Mouse (Mus musculus) CH12.LX (cell line): ENCODE data around the gene Eif4ebp2. TPM values are rescaled to one million over a fixed set of nuclear protein-coding genes. Genes with fewer than 3 reads are reported as not detected.

ENCODE experiments used
- DNase-seq: peaks from one replicate; pipeline ENCODE4 v3.0.0-alpha.2; 2013; ENCODE audit errors: extremely low read depth
- H3K27ac ChIP-seq: 2 replicates; pipeline ENCODE4 v1.5.1; 2012; ENCODE audit warnings: low read depth, mild to moderate bottlenecking, control low read depth, moderate library complexity; ENCODE audit not compliant: insufficient read depth
- H3K27me3 ChIP-seq: replicated peaks from 2 replicates; pipeline ENCODE3; 2012; ENCODE audit warnings: inconsistent platforms
- H3K36me3 ChIP-seq, 2 experiments: replicated peaks in 1 of 2; 2 replicates each; pipeline versions ENCODE3 to v1.6.1; 2012; ENCODE audit warnings: inconsistent platforms in 1 of 2, low read length in 1 of 2, mild to moderate bottlenecking in 1 of 2, mixed read lengths in 1 of 2, moderate library complexity in 1 of 2; ENCODE audit not compliant: control insufficient read depth in 1 of 2, insufficient read depth in 1 of 2
- H3K4me1 ChIP-seq, 2 experiments: 2 replicates each; pipeline ENCODE4 v1.6.1; 2012; ENCODE audit warnings: inconsistent platforms in 1 of 2, moderate library complexity in 1 of 2; ENCODE audit not compliant: insufficient read depth in 2 of 2, control insufficient read depth in 1 of 2
- H3K4me2 ChIP-seq: 2 replicates; pipeline ENCODE4 v1.6.1; 2012; ENCODE audit warnings: low read depth, mild to moderate bottlenecking, control low read depth; ENCODE audit not compliant: poor library complexity, insufficient read depth, severe bottlenecking
- H3K4me3 ChIP-seq, 3 experiments: fragments of 150-350 bp in 1 of 3; sonication (generic) in 1 of 3; replicated peaks in 1 of 3; 2 replicates each; pipeline versions ENCODE3 to v1.5.1; 2011 to 2012; ENCODE audit warnings: low read depth in 2 of 3, low read length in 2 of 3, mild to moderate bottlenecking in 2 of 3, moderate library complexity in 2 of 3, control low read depth in 1 of 3, improper control_type of control experiment in 1 of 3, inconsistent platforms in 1 of 3, mixed read lengths in 1 of 3; ENCODE audit not compliant: poor library complexity in 1 of 3
- H3K79me2 ChIP-seq: replicated peaks from 2 replicates; pipeline ENCODE4 v1.6.1; 2012; ENCODE audit warnings: mild to moderate bottlenecking, moderate library complexity; ENCODE audit not compliant: control insufficient read depth, poor library complexity, insufficient read depth, severe bottlenecking; ENCODE audit errors: extremely low read depth
- H3K9ac ChIP-seq: 2 replicates; pipeline ENCODE4 v1.6.1; 2012; ENCODE audit warnings: low read depth, mild to moderate bottlenecking, control low read depth, moderate library complexity; ENCODE audit not compliant: insufficient read depth
- H3K9me3 ChIP-seq: replicated peaks from 2 replicates; pipeline ENCODE3; 2012; ENCODE audit warnings: low read length, inconsistent platforms, mixed read lengths
- CHD1 ChIP-seq: IDR thresholded peaks from 2 replicates; pipeline ENCODE4 v1.6.1; 2012; ENCODE audit warnings: low read depth, low read length, improper control_type of control experiment, inconsistent platforms
- CHD2 ChIP-seq: IDR thresholded peaks from 2 replicates; pipeline ENCODE4 v1.6.1; 2011; ENCODE audit warnings: low read length, improper control_type of control experiment
- CTCF ChIP-seq, 2 experiments: IDR thresholded peaks in 1 of 2; conservative IDR thresholded peaks in 1 of 2; 2 replicates each; pipeline ENCODE4 v1.5.1; 2011 to 2012; ENCODE audit warnings: low read depth in 2 of 2, low read length in 2 of 2, improper control_type of control experiment in 1 of 2, inconsistent platforms in 1 of 2, mild to moderate bottlenecking in 1 of 2, moderate library complexity in 1 of 2
- EP300 ChIP-seq: IDR thresholded peaks from 2 replicates; pipeline ENCODE4 v1.6.1; 2011; ENCODE audit warnings: low read length, improper control_type of control experiment
- ETS1 ChIP-seq: conservative IDR thresholded peaks from 2 replicates; pipeline ENCODE4 v1.6.1; 2012; ENCODE audit warnings: low read depth, mild to moderate bottlenecking, inconsistent platforms, low read length, improper control_type of control experiment, moderate library complexity
- JUN ChIP-seq: IDR thresholded peaks from 2 replicates; pipeline ENCODE4 v1.6.1; 2011; ENCODE audit warnings: low read depth, mild to moderate bottlenecking, low read length, improper control_type of control experiment, moderate library complexity; ENCODE audit not compliant: insufficient read depth
- KAT2A ChIP-seq: IDR thresholded peaks from 2 replicates; pipeline ENCODE4 v1.6.1; 2012; ENCODE audit warnings: low read length, improper control_type of control experiment, inconsistent platforms; ENCODE audit not compliant: insufficient replicate concordance
- MAFK ChIP-seq: IDR thresholded peaks from 2 replicates; pipeline ENCODE4 v1.6.1; 2011; ENCODE audit warnings: low read length, improper control_type of control experiment; ENCODE audit not compliant: insufficient replicate concordance
- MAX ChIP-seq: IDR thresholded peaks from 2 replicates; pipeline ENCODE4 v1.6.1; 2011; ENCODE audit warnings: low read length, improper control_type of control experiment
- MAZ ChIP-seq: IDR thresholded peaks from 2 replicates; pipeline ENCODE4 v1.6.1; 2012; ENCODE audit warnings: low read depth, mild to moderate bottlenecking, inconsistent platforms, low read length, improper control_type of control experiment, moderate library complexity
- MEF2A ChIP-seq: IDR thresholded peaks from 2 replicates; pipeline ENCODE4 v1.6.1; 2014; ENCODE audit warnings: low read depth, mild to moderate bottlenecking, inconsistent platforms, low read length, improper control_type of control experiment, borderline replicate concordance
- MYC ChIP-seq: IDR thresholded peaks from 2 replicates; pipeline ENCODE4 v1.6.1; 2011; ENCODE audit warnings: low read depth, mild to moderate bottlenecking, improper control_type of control experiment, low read length
- PAX5 ChIP-seq: IDR thresholded peaks from 2 replicates; pipeline ENCODE4 v1.6.1; 2012; ENCODE audit warnings: low read length, inconsistent platforms, mixed read lengths
- RAD21 ChIP-seq: IDR thresholded peaks from 2 replicates; pipeline ENCODE4 v1.6.1; 2011; ENCODE audit warnings: low read depth, mild to moderate bottlenecking, low read length, improper control_type of control experiment, moderate library complexity
- RCOR1 ChIP-seq: conservative IDR thresholded peaks from 2 replicates; pipeline ENCODE4 v1.6.1; 2012; ENCODE audit warnings: low read depth, mild to moderate bottlenecking, inconsistent platforms, low read length, improper control_type of control experiment
- SIN3A ChIP-seq: IDR thresholded peaks from 2 replicates; pipeline ENCODE4 v1.6.1; 2012; ENCODE audit warnings: low read length, improper control_type of control experiment, inconsistent platforms
- SMC3 ChIP-seq: IDR thresholded peaks from 2 replicates; pipeline ENCODE4 v1.6.1; 2011; ENCODE audit warnings: low read depth, low read length, improper control_type of control experiment
- TBP ChIP-seq: conservative IDR thresholded peaks from 2 replicates; pipeline ENCODE4 v1.6.1; 2011; ENCODE audit warnings: low read depth, low read length, improper control_type of control experiment
- TCF12 ChIP-seq: IDR thresholded peaks from 2 replicates; pipeline ENCODE4 v1.6.1; 2014; ENCODE audit warnings: low read depth, mild to moderate bottlenecking, inconsistent platforms, low read length, improper control_type of control experiment
- ZKSCAN1 ChIP-seq: IDR thresholded peaks from 2 replicates; pipeline ENCODE4 v1.6.1; 2012; ENCODE audit warnings: low read depth, inconsistent platforms, low read length, improper control_type of control experiment, borderline replicate concordance
- dilution Hi-C: fragments of 300-500 bp; cut with MboI; formaldehyde crosslinking; loops from 2 replicates; pipeline ENCODE4 v1.14.3; 2020; ENCODE audit warnings: low sequenced_read_pairs; ENCODE audit not compliant: extremely low pct_unique_long_range_greater_than_20kb, extremely low pct_ligation_motif_present
- in situ Hi-C: fragments of 300-500 bp; cut with MboI; formaldehyde crosslinking; loops from 3 replicates; pipeline ENCODE4 v1.14.3; 2019; ENCODE audit warnings: low sequenced_read_pairs, low pct_ligation_motif_present, low pct_unique_long_range_greater_than_20kb, mixed read lengths
- polyA plus RNA-seq: library from polyadenylated mRNA; unstranded; fragments of >175 nt; gene quantifications from 2 replicates; pipeline ENCODE4 v1.2.1, GENCODE M21; 2012; ENCODE audit warnings: low read depth; ENCODE audit not compliant: insufficient read length
- total RNA-seq, 2 experiments: library from RNA; depleted of rRNA; stranded (reverse); fragments of 300-350 nt in 1 of 2; fragments of >200 nt in 1 of 2; gene quantifications; 2 replicates each; pipeline ENCODE4 v1.2.3; 2012 to 2014

The Eif4ebp2 gene
- total and polyA plus RNA-seq, 3 experiments: 7.5 to 73.2 (median 16.4) TPM

GRCm38 (mm10) chr10:61417046-61417445, 35.4 kb downstream of the Eif4ebp2 start:
- Histone ChIP-seq H3K4me1 (peaks cover 3 to 14% of the 10 kb centered on the region in 2 experiments; a peak in 2 of 4 replicates), H3K4me2 (no peak overlapping the region), H3K27ac (no peak overlapping the region), H3K9me3 (no peaks in the 10 kb centered on the region), H3K9ac (no peak overlapping the region), H3K36me3 (no peaks in the 10 kb centered on the region), H3K4me3 (no peak overlapping the region), H3K79me2 (no peaks in the 10 kb centered on the region), H3K27me3 (no peaks in the 10 kb centered on the region)
- in situ Hi-C loops: no loop called here
- TF ChIP-seq MAZ: no peak
- DNase-seq: no peak
- dilution Hi-C loops: no loop called here

GRCm38 (mm10) chr10:61416561-61416960, 35.9 kb downstream of the Eif4ebp2 start:
- H3K9me3 ChIP-seq: no peaks in the 10 kb centered on the region
- no peak overlapping the region for H3K4me3 ChIP-seq
- no peaks in the 10 kb centered on the region for H3K27me3 ChIP-seq
- TF ChIP-seq KAT2A (no peak), EP300 (no peak), JUN (no peak), PAX5 (no peak), TBP (no peak), MAFK (no peak), ZKSCAN1 (no peak), ETS1 (no peak), SIN3A (no peak), MAZ (no peak), TCF12 (no peak), CHD2 (no peak), RCOR1 (no peak), RAD21 (no peak), MEF2A (no peak), MAX (no peak), MYC (no peak), CTCF (conservative IDR thresholded peaks at IDR 0.05 in 1 of 2, IDR thresholded peaks at IDR 0.05 in 1 of 2; ENCODE audit: low read depth in 2 of 2, low read length in 2 of 2) (no peak), CHD1 (no peak), SMC3 (no peak)
- no peaks in the 10 kb centered on the region for H3K79me2 ChIP-seq
- DNase-seq: no peak
- dilution Hi-C loops (no loop called here), in situ Hi-C loops (no loop called here)
- no peaks in the 10 kb centered on the region for H3K36me3 ChIP-seq
- H3K4me2 ChIP-seq: no peak overlapping the region
- no peak overlapping the region for H3K9ac ChIP-seq
- peaks cover 3 to 14% of the 10 kb centered on the region in 2 experiments; a peak in 2 of 4 replicates for H3K4me1 ChIP-seq
- no peak overlapping the region for H3K27ac ChIP-seq
